Mouse (Mus musculus): ENCODE results near the gene Stat4. TPM values are rescaled to one million over a fixed set of nuclear protein-coding genes. Genes with fewer than 3 reads are reported as not detected.
"Not testable (repeated sequence)": the region's sequence is repeated elsewhere in the genome, so short reads cannot be mapped to it uniquely, and the experiment has no call there.

Gene Stat4
- total RNA-seq, 2 experiments from 2014 or later = 0.46 to 0.67 TPM

DNA sequence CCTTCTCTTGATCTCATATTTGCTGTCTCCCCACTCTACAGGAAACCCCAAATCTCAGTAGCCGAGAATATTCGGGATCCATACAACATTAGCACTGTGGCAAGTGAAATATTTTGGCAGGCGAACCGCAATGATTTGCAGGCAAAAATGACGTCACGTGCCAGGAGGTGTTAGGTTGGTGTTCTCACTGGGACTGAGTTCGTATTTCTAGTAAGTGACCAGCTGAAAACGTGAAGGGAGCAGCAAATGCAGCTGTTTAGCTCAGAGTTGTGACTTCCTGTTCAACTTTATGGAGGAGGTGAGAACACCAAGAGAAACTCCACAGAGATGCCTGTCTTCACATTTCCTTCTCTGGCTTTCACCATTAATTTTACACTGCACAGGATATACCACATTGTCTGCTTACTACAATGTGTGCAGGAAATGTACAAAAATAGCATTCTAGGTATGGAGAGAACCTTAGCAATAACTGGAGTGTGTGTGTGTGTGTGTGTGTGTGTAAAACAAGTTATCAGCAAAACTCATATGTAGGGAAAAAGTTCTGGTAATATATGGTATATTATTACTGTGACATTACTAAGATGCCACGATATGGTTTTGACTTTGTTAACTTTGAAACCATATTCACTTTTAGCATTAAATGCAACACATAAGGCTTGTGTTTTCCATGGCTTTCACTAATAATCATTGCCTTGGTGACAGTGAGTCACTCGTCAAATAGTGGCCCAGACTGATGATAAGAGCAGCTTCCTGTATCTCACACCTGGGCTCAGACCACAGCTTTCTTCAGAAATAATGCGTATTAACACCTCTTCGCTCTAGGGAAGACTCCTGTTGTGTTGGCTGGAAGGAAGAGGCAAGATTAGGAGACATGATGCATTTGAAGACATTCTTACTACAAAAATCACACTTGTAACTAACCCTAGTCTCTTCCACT, 48.1 kb downstream of the Stat4 start:
- DNase-seq = no peak

DNA sequence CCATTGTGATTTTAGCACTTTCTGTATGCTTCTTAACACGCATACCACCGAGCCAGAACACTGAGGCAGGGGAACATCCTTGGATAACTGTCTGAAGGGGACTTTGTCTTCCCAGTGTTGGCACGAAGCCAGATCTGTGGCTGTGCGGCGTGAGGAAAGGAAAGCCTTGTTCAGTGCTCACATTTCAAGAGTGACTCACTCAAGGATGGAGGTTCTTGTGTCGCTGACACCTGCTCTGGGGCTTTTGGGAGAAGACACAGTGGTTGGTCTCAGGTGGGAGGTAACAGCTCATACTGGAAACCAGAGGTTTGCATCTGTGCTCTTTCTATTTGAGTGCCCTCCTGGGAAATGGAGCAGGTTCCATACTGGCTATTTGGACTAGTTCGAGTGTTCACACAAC, 52.2 kb downstream of the Stat4 start:
- no peak for DNase-seq

DNA sequence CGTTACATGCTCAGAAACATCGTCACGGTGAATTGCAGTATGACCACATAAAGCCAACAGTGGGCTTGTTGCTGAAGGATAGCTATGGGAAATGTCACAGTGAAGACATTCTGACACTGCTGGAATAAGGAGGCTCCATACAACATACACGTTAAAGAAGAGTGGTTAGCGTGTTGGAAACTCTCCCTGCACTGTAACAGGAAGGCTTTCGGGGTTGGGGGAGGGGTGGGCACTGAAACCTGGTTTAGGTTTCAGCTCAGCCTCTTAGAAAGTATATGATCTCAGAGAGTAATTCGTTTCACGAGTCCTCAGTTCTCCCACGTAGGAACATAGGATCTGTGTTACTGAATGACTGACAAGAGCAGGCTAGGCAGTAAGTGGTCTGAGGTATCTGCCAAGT, 52.7 kb downstream of the Stat4 start:
- no peak for DNase-seq

GRCm38 (mm10) chr1:52040366-52041061, 53.6 kb downstream of the Stat4 start:
- no peak for DNase-seq

DNA sequence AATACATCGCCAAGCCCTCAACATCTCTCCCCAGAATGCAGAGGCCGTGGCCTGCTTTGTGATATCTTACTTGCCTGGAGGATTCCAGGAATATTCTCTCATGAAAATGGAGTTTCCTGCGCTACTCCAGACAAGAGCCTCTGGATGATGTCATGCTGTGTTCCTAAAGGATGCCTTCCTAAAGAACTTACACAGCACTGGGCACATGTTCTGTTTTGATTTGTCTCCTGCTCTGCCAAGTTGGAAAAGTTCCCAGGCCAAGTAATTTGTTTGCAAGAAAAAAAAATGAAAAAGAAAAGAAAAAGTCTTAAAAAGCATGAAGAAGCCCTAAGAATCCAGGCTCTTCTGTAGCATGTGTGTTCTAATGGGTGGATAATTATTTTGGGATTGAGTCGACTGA, 56.2 kb downstream of the Stat4 start:
- no peak for DNase-seq

DNA sequence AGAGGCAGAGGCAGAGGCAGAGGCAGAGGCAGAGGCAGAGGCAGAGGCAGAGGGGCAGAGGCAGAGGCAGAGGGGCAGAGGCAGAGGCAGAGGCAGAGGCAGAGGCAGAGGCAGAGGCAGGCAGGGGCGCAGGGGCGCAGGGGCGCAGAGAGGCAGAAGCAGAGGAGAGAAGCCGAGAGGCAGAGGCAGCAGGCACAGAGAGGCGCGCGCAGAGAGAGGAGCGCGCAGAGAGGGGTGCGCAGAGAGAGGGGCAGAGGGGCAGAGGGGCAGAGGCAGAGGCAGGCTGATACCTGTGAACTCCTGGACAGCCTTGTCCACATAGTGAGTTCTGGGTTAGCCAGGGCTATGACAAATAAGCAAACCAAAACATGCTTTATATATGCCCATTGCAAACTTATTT, 59.9 kb downstream of the Stat4 start:
- DNase-seq = not testable (repeated sequence)

DNA sequence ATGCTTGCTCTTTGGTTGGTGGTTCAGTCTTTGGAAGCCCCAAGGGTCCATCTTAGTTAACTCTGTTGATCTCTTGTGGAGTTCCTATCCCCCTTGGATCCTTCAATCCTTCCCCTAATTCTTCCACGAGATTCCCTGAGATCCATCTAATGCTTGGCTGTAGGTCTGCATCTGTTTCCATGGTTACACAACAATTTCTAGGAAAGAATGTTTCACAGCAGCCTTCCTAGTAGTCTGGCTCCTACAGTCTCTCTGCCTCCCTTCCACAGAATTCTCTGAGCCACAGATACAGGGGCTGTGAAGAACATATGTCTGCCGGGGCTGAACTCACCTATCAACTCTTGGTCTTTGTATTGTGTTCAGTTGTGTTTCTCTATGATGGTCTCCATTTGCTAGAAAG, 61.8 kb downstream of the Stat4 start:
- no peak for DNase-seq

DNA sequence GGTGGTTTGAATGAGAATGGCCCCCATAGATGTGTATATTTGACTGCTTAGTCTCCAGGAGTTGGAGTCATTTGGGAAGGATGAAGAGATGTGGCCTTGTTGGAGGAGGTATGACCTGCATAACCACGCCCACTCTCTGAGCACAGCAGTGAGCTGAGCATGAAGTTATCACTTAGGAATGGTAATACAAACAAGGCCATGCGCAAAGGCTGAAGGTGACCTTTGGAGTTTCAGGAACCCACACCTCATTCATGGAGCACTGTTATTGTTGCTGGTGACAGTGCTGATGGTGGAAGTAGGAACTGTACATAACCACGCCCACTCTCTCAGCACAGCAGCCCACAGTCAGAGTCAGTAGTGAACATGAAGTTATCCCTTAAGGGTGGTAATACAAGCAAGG, 62.9 kb downstream of the Stat4 start:
- no peak for DNase-seq

- DNase-seq = no peak
Measured at GRCm38 (mm10) chr1:52051542-52051941, 64.6 kb downstream of the Stat4 start.

DNA sequence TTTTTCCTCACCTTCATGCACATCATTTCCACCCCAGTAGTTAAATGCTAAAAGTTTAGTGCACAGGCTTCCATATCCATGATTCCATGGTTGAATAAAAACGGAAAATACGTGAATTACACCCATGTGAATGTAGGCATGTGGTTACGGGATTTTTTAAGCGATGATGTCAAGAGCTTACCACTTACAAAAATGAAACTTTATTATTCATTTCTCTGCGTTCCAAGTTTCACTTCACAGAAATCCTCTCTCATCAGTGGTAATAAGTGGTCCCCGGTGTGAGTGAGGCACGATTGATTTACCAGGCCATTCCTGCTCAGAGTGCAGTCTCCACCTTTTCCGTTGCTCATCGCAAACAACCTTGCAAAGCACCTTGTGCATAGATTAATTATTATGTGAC, 66.0 kb downstream of the Stat4 start:
- DNase-seq = no peak

DNA sequence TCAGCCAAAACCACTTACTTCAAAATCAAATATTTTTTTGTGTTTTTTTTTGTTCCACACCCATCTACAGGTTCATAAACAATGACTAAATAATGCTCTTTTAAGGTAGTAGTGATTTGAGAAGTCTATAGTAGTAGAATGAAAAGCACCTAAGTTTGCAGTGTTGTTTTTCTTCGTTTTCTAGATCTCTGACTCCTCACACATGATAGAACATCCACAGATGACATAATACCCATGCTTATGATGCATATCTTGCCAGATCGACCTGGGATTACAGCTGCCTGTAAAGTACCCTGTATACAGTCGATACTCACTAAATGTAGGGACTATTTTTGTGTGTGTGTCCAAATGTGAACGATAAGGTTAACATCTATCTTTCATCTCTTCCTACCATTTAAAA, 69.0 kb downstream of the Stat4 start:
- DNase-seq = no peak

- DNase-seq = no peak
Measured at GRCm38 (mm10) chr1:52057153-52057552, 70.2 kb downstream of the Stat4 start.

GRCm38 (mm10) chr1:52066276-52066675, 79.3 kb downstream of the Stat4 start:
- DNase-seq = no peak

DNA sequence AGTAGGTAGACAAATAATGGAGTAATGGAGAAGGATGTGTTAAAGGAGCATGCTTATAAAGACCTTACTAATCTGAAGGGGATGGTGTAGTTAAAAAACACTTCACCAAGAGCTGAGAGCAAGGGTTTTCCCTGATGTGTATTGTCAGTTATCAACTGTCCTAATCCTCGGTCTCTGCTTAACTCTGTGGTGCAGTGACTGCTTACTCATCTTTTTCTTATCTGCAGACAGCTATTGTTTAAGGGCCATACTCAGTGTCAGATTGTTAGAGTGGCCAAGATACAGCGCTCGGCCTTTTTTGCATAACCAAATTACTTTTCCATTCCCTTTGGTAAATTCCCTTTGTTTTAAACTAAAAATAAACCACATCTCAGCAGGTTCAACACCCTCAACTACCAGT, 79.7 kb downstream of the Stat4 start:
- DNase-seq = no peak

DNA sequence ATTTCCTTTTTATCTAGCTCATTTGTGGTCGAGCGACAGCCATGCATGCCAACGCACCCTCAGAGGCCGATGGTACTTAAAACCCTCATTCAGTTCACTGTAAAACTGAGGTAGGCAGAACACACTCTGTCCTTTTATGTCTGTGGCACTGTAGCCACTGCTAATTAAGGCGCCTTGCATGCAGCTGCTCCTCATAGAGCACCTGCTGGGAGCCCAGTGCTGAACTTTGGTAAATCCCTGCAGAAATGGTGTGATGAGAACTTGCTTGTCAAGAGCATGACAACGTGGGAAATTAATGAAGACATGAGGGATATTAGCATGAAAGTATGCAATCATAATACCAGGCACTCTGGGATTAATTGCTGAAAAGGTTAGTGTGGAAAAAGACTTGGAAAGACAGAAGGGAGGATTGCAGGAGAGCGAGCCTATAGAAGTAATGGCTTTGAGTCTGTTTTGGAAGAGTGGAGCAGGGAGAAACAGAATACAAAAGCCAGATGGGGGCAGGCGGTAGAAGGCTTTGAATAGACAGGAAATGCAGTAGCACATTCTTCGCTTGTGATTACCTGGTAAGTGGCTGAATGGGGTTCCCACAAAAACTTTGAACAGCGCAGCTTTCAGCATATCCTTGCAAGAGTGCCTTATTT, 92.9 kb downstream of the Stat4 start:
- no peak for DNase-seq

- DNase-seq = no peak
Measured at GRCm38 (mm10) chr1:52080375-52080774, 93.4 kb downstream of the Stat4 start.

DNA sequence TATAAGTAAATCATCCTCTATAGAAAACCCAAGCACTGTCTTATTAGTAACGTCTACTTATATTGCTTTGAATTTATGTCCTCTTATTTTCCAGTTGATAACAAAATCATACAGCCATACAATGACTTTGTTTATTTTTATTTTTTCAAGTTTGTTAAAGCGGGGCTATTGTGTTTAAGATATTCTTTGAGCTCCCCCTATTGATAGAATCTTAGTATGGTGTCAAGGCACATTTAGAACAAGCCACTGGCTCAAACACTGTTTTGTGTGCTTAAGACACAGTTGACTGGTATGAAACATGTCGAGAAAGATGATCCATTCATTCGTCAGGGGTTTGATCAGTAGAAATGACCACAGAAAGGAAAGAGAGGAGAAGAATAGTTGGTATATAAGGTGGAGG, 99.3 kb downstream of the Stat4 start:
- DNase-seq = no peak

GRCm38 (mm10) chr1:52087128-52087527, 100.2 kb downstream of the Stat4 start:
- no peak for DNase-seq

DNA sequence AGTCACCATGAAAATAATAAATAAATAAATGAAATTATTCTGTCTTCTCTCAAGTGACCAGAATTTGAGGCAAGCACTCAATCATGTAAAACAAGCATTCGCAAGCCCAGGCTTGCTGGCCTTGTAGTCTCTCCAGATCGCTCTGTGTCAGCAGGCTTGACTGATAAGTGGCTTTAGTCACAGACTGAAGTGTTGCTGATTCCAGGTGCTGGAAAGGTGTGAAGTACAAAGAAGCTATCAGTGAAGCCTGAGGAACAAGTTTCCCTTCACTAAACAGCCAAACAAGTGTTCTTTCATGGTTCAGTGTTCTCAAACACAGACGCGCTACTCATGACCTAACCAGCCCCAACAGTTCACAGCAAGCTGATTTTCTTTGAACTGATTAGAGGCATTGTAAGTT, 101.7 kb downstream of the Stat4 start:
- DNase-seq = no peak

- DNase-seq = peak in 1 of 2 experiments; percentile 12
Measured at GRCm38 (mm10) chr1:52098618-52099232, 111.8 kb downstream of the Stat4 start.

DNA sequence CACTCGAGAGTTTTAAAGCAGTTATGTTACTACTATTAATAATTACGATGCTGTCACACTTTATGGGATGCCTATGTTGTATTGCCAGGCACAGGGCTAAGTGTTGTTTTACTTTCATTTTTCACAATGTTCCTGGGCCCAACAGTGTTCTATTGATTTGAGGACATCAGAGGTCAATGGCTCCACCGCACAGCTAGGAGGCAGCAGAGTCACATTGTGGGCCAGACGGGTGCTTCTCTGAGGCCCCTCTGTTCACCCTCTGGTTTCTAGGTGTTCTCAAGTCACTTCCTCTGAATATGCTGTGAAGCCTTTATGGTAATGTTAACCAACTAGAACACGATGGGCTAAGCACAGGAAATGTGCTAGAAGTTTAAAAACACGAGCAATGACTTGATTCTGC, 113.5 kb downstream of the Stat4 start:
- DNase-seq = no peak

DNA sequence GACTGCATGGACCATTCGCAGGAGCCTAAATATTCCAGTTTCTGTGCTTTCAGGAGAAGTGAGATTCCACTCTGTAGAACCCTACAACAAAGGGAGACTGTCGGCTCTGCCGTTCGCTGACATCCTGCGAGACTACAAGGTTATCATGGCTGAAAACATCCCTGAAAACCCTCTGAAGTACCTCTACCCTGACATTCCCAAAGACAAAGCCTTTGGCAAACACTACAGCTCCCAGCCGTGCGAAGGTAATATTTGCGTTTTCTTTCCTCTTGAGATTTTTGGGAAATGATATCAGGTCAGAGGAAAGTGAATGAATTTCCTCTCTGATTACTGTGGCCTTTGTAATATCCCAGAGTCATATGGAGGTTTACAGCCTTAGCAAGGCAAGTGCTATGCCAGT, 115.8 kb downstream of the Stat4 start:
- no peak for DNase-seq

DNA sequence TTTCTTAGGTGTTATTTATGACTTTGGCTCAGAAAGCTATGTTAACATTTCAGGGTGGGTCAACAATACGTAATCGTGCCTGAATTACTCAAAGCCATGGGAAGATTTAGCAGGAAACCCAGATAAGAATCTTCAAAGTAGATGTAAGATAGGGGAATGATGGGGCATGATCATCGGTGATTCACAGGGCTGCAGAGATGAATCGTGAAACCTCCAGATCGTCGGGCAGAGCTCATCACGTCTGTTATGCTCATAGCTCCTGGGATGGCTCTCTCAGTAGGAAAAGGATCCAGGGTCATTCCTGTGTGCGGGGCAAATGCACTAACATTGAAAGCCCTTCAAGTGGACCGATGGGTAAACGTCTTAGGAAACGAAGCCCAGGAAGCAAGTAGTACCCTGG, 120.3 kb downstream of the Stat4 start:
- DNase-seq = no peak

All from layer of hippocampus, postnatal 36 days (tissue).